Mouse (Mus musculus) lung, postnatal 10 days (tissue): ENCODE measurements around the gene Klhdc2.

Experiments used
- DNase-seq: peaks from one replicate; pipeline ENCODE4 v3.0.0; 2021

The Klhdc2 gene

GRCm38 (mm10) chr12:69302171-69302570 lies 5.7 kb downstream of the Klhdc2 start:
- DNase-seq = no peak

- no peak for DNase-seq
Measured at GRCm38 (mm10) chr12:69304051-69304450, 7.6 kb downstream of the Klhdc2 start.

GRCm38 (mm10) chr12:69306333-69306732 lies 9.9 kb downstream of the Klhdc2 start:
- no peak for DNase-seq

- no peak for DNase-seq
Measured at GRCm38 (mm10) chr12:69309659-69310058, 13.2 kb downstream of the Klhdc2 start.

GRCm38 (mm10) chr12:69318431-69318830 lies 21.9 kb downstream of the Klhdc2 start:
- no peak for DNase-seq

GRCm38 (mm10) chr12:69331187-69331586 lies 34.7 kb downstream of the Klhdc2 start:
- DNase-seq = peak; percentile 20

GRCm38 (mm10) chr12:69332147-69332546 lies 35.7 kb downstream of the Klhdc2 start:
- no peak for DNase-seq

GRCm38 (mm10) chr12:69333547-69333946 lies 37.1 kb downstream of the Klhdc2 start:
- peak; percentile 54 for DNase-seq

GRCm38 (mm10) chr12:69349928-69350327 lies 53.4 kb downstream of the Klhdc2 start:
- DNase-seq = no peak

GRCm38 (mm10) chr12:69351685-69352084 lies 55.2 kb downstream of the Klhdc2 start:
- DNase-seq = no peak

GRCm38 (mm10) chr12:69356546-69357299 lies 60.2 kb downstream of the Klhdc2 start, which contains the start of gene Nemf:
Gene Nemf (minus strand): TSS chr12:69357165.
- DNase-seq = peak; percentile 90

GRCm38 (mm10) chr12:69357300-69357646 lies 60.8 kb downstream of the Klhdc2 start:
- no peak for DNase-seq
